Mouse (Mus musculus) layer of hippocampus, postnatal 36 days (tissue): Measurements from ENCODE around the gene Moap1. TPM values are rescaled to one million over a fixed set of nuclear protein-coding genes. Genes with fewer than 3 reads are reported as not detected.

ENCODE experiments used
- DNase-seq, 2 experiments: peaks; one replicate each; pipeline ENCODE4 v3.0.0; 2022
- total RNA-seq, 2 experiments: library from RNA; stranded (reverse); gene quantifications; 2 replicates each; pipeline ENCODE4 v1.2.3; 2021

Moap1 gene
- total RNA-seq, 2 experiments from 2014 or later: 26.1 to 26.5 TPM

GRCm38 (mm10) chr12:102705216-102705871, 38.1 kb downstream of the Moap1 start:
- DNase-seq: peak; percentile 87 to 91

- DNase-seq: peak; percentile 53
Measured at GRCm38 (mm10) chr12:102704457-102705198, 38.8 kb downstream of the Moap1 start, which contains the start of gene Itpk1. TSS of gene Itpk1 (minus strand) at chr12:102704930.

- no peak for DNase-seq
Measured at GRCm38 (mm10) chr12:102703921-102704408, 39.5 kb downstream of the Moap1 start.

- peak in 1 of 2 experiments; percentile 47 for DNase-seq
Measured at GRCm38 (mm10) chr12:102703441-102703840, 40.0 kb downstream of the Moap1 start.

- no peak for DNase-seq
Measured at GRCm38 (mm10) chr12:102703111-102703412, 40.4 kb downstream of the Moap1 start.

- DNase-seq: peak in 1 of 2 experiments; percentile 57
Measured at GRCm38 (mm10) chr12:102702356-102703110, 40.9 kb downstream of the Moap1 start.

- DNase-seq: no peak
Measured at GRCm38 (mm10) chr12:102701691-102702207, 41.7 kb downstream of the Moap1 start.

GRCm38 (mm10) chr12:102700453-102700852, 43.0 kb downstream of the Moap1 start:
- DNase-seq: no peak

GRCm38 (mm10) chr12:102699156-102699555, 44.3 kb downstream of the Moap1 start:
- DNase-seq: no peak

- DNase-seq: no peak
Measured at GRCm38 (mm10) chr12:102698089-102698684, 45.3 kb downstream of the Moap1 start.

- no peak for DNase-seq
Measured at GRCm38 (mm10) chr12:102697381-102697780, 46.1 kb downstream of the Moap1 start.

GRCm38 (mm10) chr12:102696635-102697354, 46.7 kb downstream of the Moap1 start:
- no peak for DNase-seq

GRCm38 (mm10) chr12:102695369-102696239, 47.9 kb downstream of the Moap1 start:
- peak; percentile 80 to 82 for DNase-seq

Other genes with a start within 250 kb of the Moap1 start
- 100 to 1,000 TPM; 125 to 130 TPM for gene Chga, start 188.7 kb downstream of the Moap1 start, total RNA-seq
- 10 to 100 TPM; 64.3 to 64.8 TPM for gene Itpk1, start 38.7 kb downstream of the Moap1 start, total RNA-seq
- 1 to 10 TPM; 5.0 to 6.0 TPM for gene Tmem251, start 101 bp upstream of the Moap1 start, total RNA-seq
- not detected for gene Gm28051, start 14.1 kb upstream of the Moap1 start, total RNA-seq
- gene Gon7, start 14.1 kb upstream of the Moap1 start, total RNA-seq: 10 to 100 TPM; 13.2 to 14.4 TPM
- 10 to 100 TPM; 32.1 to 34.2 TPM for gene Ubr7, start 14.3 kb upstream of the Moap1 start, total RNA-seq
- gene Gm20604, start 15.0 kb upstream of the Moap1 start, total RNA-seq: 10 to 100 TPM; 15.0 to 16.9 TPM
- 10 to 100 TPM; 17.6 to 21.8 TPM for gene Btbd7, start 134.8 kb upstream of the Moap1 start, total RNA-seq
- gene Cox8c, start 155.7 kb upstream of the Moap1 start, total RNA-seq: not detected
- gene Unc79, start 205.2 kb upstream of the Moap1 start, total RNA-seq: 10 to 100 TPM; 53.0 to 57.7 TPM